Mouse (Mus musculus) hindbrain, embryonic 10.5 days (tissue): Measurements from ENCODE around the gene Aqp3. TPM values are rescaled to one million over a fixed set of nuclear protein-coding genes. Genes with fewer than 3 reads are reported as not detected.

Experiments used
- DNase-seq: peaks from one replicate; pipeline ENCODE4 v3.0.0-alpha.2; 2017; ENCODE audit warnings: low spot score
- H3K27ac ChIP-seq: fragments of 300-500 bp; sonication (generic); 2 replicates; pipeline ENCODE4 v1.5.1; 2016; ENCODE audit warnings: mild to moderate bottlenecking, moderate library complexity
- H3K27me3 ChIP-seq: fragments of 300-500 bp; sonication (generic); 2 replicates; pipeline ENCODE4 v1.6.1; 2016; ENCODE audit warnings: mild to moderate bottlenecking; ENCODE audit not compliant: poor library complexity, insufficient read depth, severe bottlenecking
- H3K36me3 ChIP-seq: fragments of 300-500 bp; sonication (generic); 2 replicates; pipeline ENCODE4 v1.6.1; 2016; ENCODE audit warnings: mild to moderate bottlenecking, moderate library complexity
- H3K4me1 ChIP-seq: fragments of 300-500 bp; sonication (generic); replicated peaks from 2 replicates; pipeline ENCODE4 v1.6.1; 2016; ENCODE audit warnings: mild to moderate bottlenecking
- H3K4me3 ChIP-seq: fragments of 300-500 bp; sonication (generic); 2 replicates; pipeline ENCODE4 v1.5.1; 2016; ENCODE audit warnings: mild to moderate bottlenecking, moderate library complexity
- H3K9me3 ChIP-seq: fragments of 300-500 bp; sonication (generic); 2 replicates; pipeline ENCODE4 v1.6.1; 2016; ENCODE audit warnings: mild to moderate bottlenecking, moderate library complexity
- WGBS: fragments of 180-500 bp; shearing (Covaris S2); methylation state at CpG from one replicate; pipeline ENCODE4 v1.1.7; 2016; 5-methylcytosine and 5-hydroxymethylcytosine counted together
- polyA plus RNA-seq: library from polyadenylated mRNA; unstranded; fragments of >200 nt; fragmentation: Nextera tagmentation; extraction: Ambion mirVana; gene quantifications from 2 replicates; pipeline ENCODE4 v1.2.1, GENCODE M21; 2016

Aqp3 gene
- polyA plus RNA-seq: 3.1 and 5.0 TPM in 2 replicates

GRCm38 (mm10) chr4:41097871-41098576 lies at the start of gene Aqp3:
TSS of gene Aqp3 (minus strand) at chr4:41098183.
- no peaks in the 10 kb centered on the region for H3K9me3 ChIP-seq
- H3K4me1 ChIP-seq: peaks cover 26% of the 10 kb centered on the region
- WGBS: 1% methylated on average over 42 of the region's 42 CpGs
- H3K27ac ChIP-seq: peak within 1 kb of the TSS; percentile 66
- H3K27me3 ChIP-seq: peaks cover 52% of the 10 kb centered on the region
- H3K36me3 ChIP-seq: no peaks in the 10 kb centered on the region
- H3K4me3 ChIP-seq: peak within 1 kb of the TSS; percentile 58
- peak; percentile 43 for DNase-seq

GRCm38 (mm10) chr4:41142601-41143000 lies 44.6 kb upstream of the Aqp3 start:
- H3K27me3 ChIP-seq: no peaks in the 10 kb centered on the region
- WGBS: 91% methylated on average over 2 of the region's 2 CpGs
- peaks cover 77% of the 10 kb centered on the region for H3K36me3 ChIP-seq
- no peak overlapping the region for H3K4me3 ChIP-seq
- no peak for DNase-seq
- no peak overlapping the region for H3K27ac ChIP-seq
- H3K4me1 ChIP-seq: peaks cover 4% of the 10 kb centered on the region
- H3K9me3 ChIP-seq: 0 out of 2 replicates have a peak, but pooled peaks cover 3% of the 10 kb centered on the region

GRCm38 (mm10) chr4:41140174-41140875 lies 42.3 kb upstream of the Aqp3 start:
- H3K36me3 ChIP-seq: peaks cover 61% of the 10 kb centered on the region
- H3K4me1 ChIP-seq: peaks cover 10% of the 10 kb centered on the region
- H3K4me3 ChIP-seq: no peak overlapping the region
- H3K9me3 ChIP-seq: 0 out of 2 replicates have a peak, but pooled peaks cover 3% of the 10 kb centered on the region
- 96% methylated on average over 6 of the region's 6 CpGs for WGBS
- DNase-seq: no peak
- no peak overlapping the region for H3K27ac ChIP-seq
- H3K27me3 ChIP-seq: no peaks in the 10 kb centered on the region

- peak overlapping the region; percentile 87 for H3K4me3 ChIP-seq
- peak overlapping the region; percentile 100 for H3K27ac ChIP-seq
- peaks cover 19% of the 10 kb centered on the region for H3K4me1 ChIP-seq
- H3K9me3 ChIP-seq: 0 out of 2 replicates have a peak, but pooled peaks cover 3% of the 10 kb centered on the region
- peaks cover 36% of the 10 kb centered on the region for H3K36me3 ChIP-seq
- DNase-seq: peak; percentile 15
- WGBS: under 1% methylated on average over 8 of the region's 8 CpGs
- no peaks in the 10 kb centered on the region for H3K27me3 ChIP-seq
Measured at GRCm38 (mm10) chr4:41136811-41137210, 38.8 kb upstream of the Aqp3 start.

GRCm38 (mm10) chr4:41136454-41136805 lies 38.4 kb upstream of the Aqp3 start:
- H3K9me3 ChIP-seq: 0 out of 2 replicates have a peak, but pooled peaks cover 3% of the 10 kb centered on the region
- H3K4me3 ChIP-seq: peak overlapping the region; percentile 87
- H3K27me3 ChIP-seq: no peaks in the 10 kb centered on the region
- H3K36me3 ChIP-seq: peaks cover 32% of the 10 kb centered on the region
- no peak for DNase-seq
- H3K4me1 ChIP-seq: peaks cover 19% of the 10 kb centered on the region
- WGBS: 0% methylated on average over 4 of the region's 4 CpGs
- peak overlapping the region; percentile 100 for H3K27ac ChIP-seq

GRCm38 (mm10) chr4:41135711-41136453 lies 37.9 kb upstream of the Aqp3 start, which contains the start of gene Ube2r2:
TSS of gene Ube2r2 (plus strand) at chr4:41135743.
- peak within 1 kb of the TSS; percentile 87 for H3K4me3 ChIP-seq
- no peaks in the 10 kb centered on the region for H3K27me3 ChIP-seq
- DNase-seq: peak; percentile 83
- H3K9me3 ChIP-seq: 0 out of 2 replicates have a peak, but pooled peaks cover 3% of the 10 kb centered on the region
- peaks cover 19% of the 10 kb centered on the region for H3K4me1 ChIP-seq
- WGBS: under 1% methylated on average over 59 of the region's 65 CpGs
- peaks cover 27% of the 10 kb centered on the region for H3K36me3 ChIP-seq
- H3K27ac ChIP-seq: peak within 1 kb of the TSS; percentile 100

- DNase-seq: peak; percentile 89
- peaks cover 19% of the 10 kb centered on the region for H3K4me1 ChIP-seq
- peak overlapping the region; percentile 100 for H3K27ac ChIP-seq
- peaks cover 19% of the 10 kb centered on the region for H3K36me3 ChIP-seq
- H3K27me3 ChIP-seq: no peaks in the 10 kb centered on the region
- H3K9me3 ChIP-seq: 0 out of 2 replicates have a peak, but pooled peaks cover 3% of the 10 kb centered on the region
- WGBS: under 1% methylated on average over 32 of the region's 70 CpGs
- H3K4me3 ChIP-seq: peak overlapping the region; percentile 87
Measured at GRCm38 (mm10) chr4:41134935-41135710, 37.1 kb upstream of the Aqp3 start.

- no peaks in the 10 kb centered on the region for H3K27me3 ChIP-seq
- no peaks in the 10 kb centered on the region for H3K9me3 ChIP-seq
- peaks cover 7% of the 10 kb centered on the region for H3K36me3 ChIP-seq
- DNase-seq: no peak
- 83% methylated on average over 6 of the region's 6 CpGs for WGBS
- peaks cover 19% of the 10 kb centered on the region for H3K4me1 ChIP-seq
- H3K4me3 ChIP-seq: no peak overlapping the region
- no peak overlapping the region for H3K27ac ChIP-seq
Measured at GRCm38 (mm10) chr4:41133529-41134291, 35.7 kb upstream of the Aqp3 start.

GRCm38 (mm10) chr4:41132471-41132870 lies 34.5 kb upstream of the Aqp3 start:
- H3K9me3 ChIP-seq: no peaks in the 10 kb centered on the region
- peaks cover 14% of the 10 kb centered on the region for H3K4me1 ChIP-seq
- no peak overlapping the region for H3K27ac ChIP-seq
- H3K27me3 ChIP-seq: no peaks in the 10 kb centered on the region
- no peak for DNase-seq
- 84% methylated on average over 6 of the region's 6 CpGs for WGBS
- H3K4me3 ChIP-seq: no peak overlapping the region
- H3K36me3 ChIP-seq: no peaks in the 10 kb centered on the region

- H3K4me3 ChIP-seq: no peak overlapping the region
- no peaks in the 10 kb centered on the region for H3K9me3 ChIP-seq
- no peaks in the 10 kb centered on the region for H3K36me3 ChIP-seq
- no peaks in the 10 kb centered on the region for H3K27me3 ChIP-seq
- H3K4me1 ChIP-seq: peaks cover 7% of the 10 kb centered on the region
- 87% methylated on average over 3 of the region's 3 CpGs for WGBS
- H3K27ac ChIP-seq: no peak overlapping the region
- no peak for DNase-seq
Measured at GRCm38 (mm10) chr4:41129836-41130235, 31.9 kb upstream of the Aqp3 start.

GRCm38 (mm10) chr4:41129406-41129805 lies 31.4 kb upstream of the Aqp3 start:
- WGBS: 7% methylated on average over 2 of the region's 2 CpGs

More at GRCm38 (mm10) chr4:41129406-41129805, 31.4 kb upstream of the Aqp3 start:
- Histone ChIP-seq H3K4me1 (peaks cover 2% of the 10 kb centered on the region), H3K4me3 (no peak overlapping the region), H3K9me3 (no peaks in the 10 kb centered on the region), H3K36me3 (no peaks in the 10 kb centered on the region), H3K27ac (no peak overlapping the region), H3K27me3 (no peaks in the 10 kb centered on the region)
- peak; percentile 42 for DNase-seq
